Mouse (Mus musculus) MEL (cell line): ENCODE measurements around the gene Ncf1.

Experiments used
- CTCF ChIP-seq, 3 experiments: IDR thresholded peaks in 2 of 3; conservative IDR thresholded peaks in 1 of 3; 2 replicates each; pipeline ENCODE4 v1.5.1; 2011 to 2012; ENCODE audit warnings: low read length in 3 of 3, low read depth in 2 of 3, mild to moderate bottlenecking in 2 of 3, improper control_type of control experiment in 1 of 3, inconsistent platforms in 1 of 3, mixed read lengths in 1 of 3, moderate library complexity in 1 of 3; ENCODE audit not compliant: control insufficient read depth in 1 of 3, insufficient read depth in 1 of 3, poor library complexity in 1 of 3, severe bottlenecking in 1 of 3
- POLR2A ChIP-seq, 2 experiments: IDR thresholded peaks; 2 replicates each; pipeline ENCODE4 v1.6.1; 2011 to 2012; ENCODE audit warnings: low read length in 2 of 2, mild to moderate bottlenecking in 2 of 2, control low read depth in 1 of 2, improper control_type of control experiment in 1 of 2, low read depth in 1 of 2, moderate library complexity in 1 of 2; ENCODE audit not compliant: control insufficient read depth in 1 of 2, insufficient read depth in 1 of 2, poor library complexity in 1 of 2

DNA sequence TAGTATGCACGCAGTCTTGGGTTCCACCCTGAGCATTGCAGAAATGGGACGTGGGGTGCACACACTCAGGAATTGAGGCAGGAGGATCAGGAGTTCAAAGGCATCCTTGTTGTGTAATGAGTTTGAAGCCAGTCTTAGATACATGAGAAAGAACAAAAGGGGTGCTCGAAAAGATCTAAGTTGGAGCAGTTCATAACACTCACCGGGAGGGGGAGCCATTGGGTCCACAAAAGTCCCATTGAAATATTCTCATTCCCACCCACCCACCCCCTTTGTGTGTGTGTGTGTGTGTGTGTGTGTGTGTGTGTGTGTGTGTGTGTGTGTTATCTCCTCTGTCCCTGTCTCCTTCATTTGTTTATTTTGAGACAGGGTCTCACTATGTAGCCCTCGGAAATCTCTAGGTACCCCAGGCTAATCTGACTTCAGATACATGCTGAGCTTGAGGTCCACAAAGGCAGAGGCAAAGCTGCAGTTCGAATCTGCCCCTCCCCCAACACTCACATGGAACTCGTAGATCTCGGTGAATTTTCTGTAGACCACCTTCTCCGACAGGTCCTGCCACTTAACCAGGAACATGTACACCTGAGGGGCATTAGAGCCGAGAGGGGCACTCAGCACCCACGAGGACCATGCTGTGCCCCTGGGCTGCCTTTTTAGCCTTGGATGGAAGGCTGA lies 1.7 kb downstream of the Ncf1 start:
- TF ChIP-seq POLR2A (IDR thresholded peaks at IDR 0.05; ENCODE audit: control insufficient read depth in 1 of 2, insufficient read depth in 1 of 2, low read depth in 1 of 2, low read length in 2 of 2, poor library complexity in 1 of 2) (no peak), CTCF (IDR thresholded peaks at IDR 0.05 in 2 of 3, conservative IDR thresholded peaks at IDR 0.05 in 1 of 3; ENCODE audit: control insufficient read depth in 1 of 3, insufficient read depth in 1 of 3, low read depth in 2 of 3, low read length in 3 of 3, poor library complexity in 1 of 3, severe bottlenecking in 1 of 3) (peak; percentile 42 to 61 (median 60))
